Mouse (Mus musculus) kidney, postnatal 10 days (tissue): Measurements from ENCODE around the gene Cxcl5.
"Not testable (repeated sequence)": the region's sequence is repeated elsewhere in the genome, so short reads cannot be mapped to it uniquely, and the experiment has no call there.

Experiments
- DNase-seq: peaks from one replicate; pipeline ENCODE4 v3.0.0; 2021; ENCODE audit warnings: mixed read lengths

Cxcl5 gene

GRCm38 (mm10) chr5:90785659-90786588 lies 26.8 kb downstream of the Cxcl5 start, which contains the start of gene Cxcl3:
TSS of gene Cxcl3 (plus strand) at chr5:90786103.
- peak; percentile 70 for DNase-seq

GRCm38 (mm10) chr5:90788114-90788513 lies 29.0 kb downstream of the Cxcl5 start:
- no peak for DNase-seq

GRCm38 (mm10) chr5:90789306-90790073 lies 30.3 kb downstream of the Cxcl5 start:
- peak; percentile 13 for DNase-seq

- peak; percentile 17 for DNase-seq
These were observed 30.9 kb downstream of the Cxcl5 start for GRCm38 (mm10) chr5:90790074-90790502.

- DNase-seq: no peak
These were observed 35.0 kb downstream of the Cxcl5 start, which contains the start of gene Cxcl15 for GRCm38 (mm10) chr5:90794195-90794625. TSS of gene Cxcl15 (plus strand) at chr5:90794534.

GRCm38 (mm10) chr5:90795392-90795791 lies 36.2 kb downstream of the Cxcl5 start:
- not testable (repeated sequence) for DNase-seq

- DNase-seq: no peak
These were observed 45.4 kb downstream of the Cxcl5 start for GRCm38 (mm10) chr5:90804574-90804973.

GRCm38 (mm10) chr5:90806050-90806449 lies 46.9 kb downstream of the Cxcl5 start:
- DNase-seq: no peak

GRCm38 (mm10) chr5:90807176-90807950 lies 48.2 kb downstream of the Cxcl5 start:
- DNase-seq: no peak
